Mouse (Mus musculus) brain, embryonic 14.5 days (tissue): ENCODE measurements around the gene Rnf212b. TPM values are rescaled to one million over a fixed set of nuclear protein-coding genes. Genes with fewer than 3 reads are reported as not detected.

Source experiments
- DNase-seq: peaks from one replicate; pipeline ENCODE4 v3.0.0-alpha.2; 2011; ENCODE audit warnings: low read depth
- CTCF ChIP-seq: fragments of 200-500 bp; IDR thresholded peaks from 2 replicates; pipeline ENCODE4 v1.5.1; 2012; ENCODE audit warnings: inconsistent platforms, mild to moderate bottlenecking, moderate library complexity, borderline replicate concordance; ENCODE audit not compliant: insufficient read depth, insufficient read length; ENCODE audit errors: extremely low read depth
- POLR2A ChIP-seq: fragments of 200-500 bp; IDR thresholded peaks from 2 replicates; pipeline ENCODE4 v1.6.1; 2012; ENCODE audit warnings: mild to moderate bottlenecking, inconsistent platforms, borderline replicate concordance; ENCODE audit not compliant: poor library complexity, insufficient read depth, insufficient read length, severe bottlenecking; ENCODE audit errors: extremely low read depth
- polyA plus RNA-seq: library from polyadenylated mRNA; depleted of rRNA; stranded (reverse); fragments of >200 nt; gene quantifications from 2 replicates; pipeline ENCODE4 v1.2.3, GENCODE M21; 2012; rRNA removed

Gene Rnf212b
- polyA plus RNA-seq, 1 experiment, result not detected

DNA sequence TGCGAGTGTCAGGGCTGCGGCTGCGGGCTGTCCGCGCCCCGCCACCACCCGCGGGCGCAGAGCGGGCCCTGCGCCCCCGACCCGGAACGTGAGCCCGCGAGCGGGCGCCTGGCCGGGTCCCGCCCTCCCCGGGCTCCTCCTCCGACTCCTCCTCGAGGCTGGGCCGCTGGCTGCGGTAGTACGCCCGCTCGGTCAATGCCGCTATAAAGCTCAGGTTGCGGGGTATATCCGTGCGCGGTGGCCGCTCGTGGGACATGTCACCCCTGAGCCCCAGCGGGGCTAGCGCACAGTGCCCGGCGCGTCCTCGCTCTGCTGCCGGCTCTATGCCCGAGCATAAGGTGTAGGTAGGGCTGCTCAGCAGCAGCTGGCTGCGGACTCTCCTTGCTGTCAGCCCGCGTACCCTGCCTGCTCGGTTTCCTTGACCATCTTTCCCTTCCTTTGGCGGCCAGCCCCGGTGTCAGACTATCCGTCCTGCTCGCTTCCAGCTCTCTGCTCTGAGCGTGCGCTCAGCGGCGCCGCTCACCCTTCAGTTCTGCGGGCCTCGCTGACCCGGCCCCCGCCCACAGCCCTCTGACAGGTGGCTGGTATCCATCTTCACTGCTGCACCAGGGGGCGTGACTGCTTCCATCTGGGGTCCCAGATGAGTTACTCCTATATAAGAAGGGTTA, 63.2 kb downstream of the Rnf212b start, which contains the start of gene Ppp1r3e:
Gene Ppp1r3e (minus strand): TSS at position 503 of the 668 bp plus-strand sequence.
- DNase-seq, result peak; percentile 66
- peak; percentile 4; the same call in 1 of the 2 replicates for TF ChIP-seq POLR2A
- TF ChIP-seq CTCF, result no peak

DNA sequence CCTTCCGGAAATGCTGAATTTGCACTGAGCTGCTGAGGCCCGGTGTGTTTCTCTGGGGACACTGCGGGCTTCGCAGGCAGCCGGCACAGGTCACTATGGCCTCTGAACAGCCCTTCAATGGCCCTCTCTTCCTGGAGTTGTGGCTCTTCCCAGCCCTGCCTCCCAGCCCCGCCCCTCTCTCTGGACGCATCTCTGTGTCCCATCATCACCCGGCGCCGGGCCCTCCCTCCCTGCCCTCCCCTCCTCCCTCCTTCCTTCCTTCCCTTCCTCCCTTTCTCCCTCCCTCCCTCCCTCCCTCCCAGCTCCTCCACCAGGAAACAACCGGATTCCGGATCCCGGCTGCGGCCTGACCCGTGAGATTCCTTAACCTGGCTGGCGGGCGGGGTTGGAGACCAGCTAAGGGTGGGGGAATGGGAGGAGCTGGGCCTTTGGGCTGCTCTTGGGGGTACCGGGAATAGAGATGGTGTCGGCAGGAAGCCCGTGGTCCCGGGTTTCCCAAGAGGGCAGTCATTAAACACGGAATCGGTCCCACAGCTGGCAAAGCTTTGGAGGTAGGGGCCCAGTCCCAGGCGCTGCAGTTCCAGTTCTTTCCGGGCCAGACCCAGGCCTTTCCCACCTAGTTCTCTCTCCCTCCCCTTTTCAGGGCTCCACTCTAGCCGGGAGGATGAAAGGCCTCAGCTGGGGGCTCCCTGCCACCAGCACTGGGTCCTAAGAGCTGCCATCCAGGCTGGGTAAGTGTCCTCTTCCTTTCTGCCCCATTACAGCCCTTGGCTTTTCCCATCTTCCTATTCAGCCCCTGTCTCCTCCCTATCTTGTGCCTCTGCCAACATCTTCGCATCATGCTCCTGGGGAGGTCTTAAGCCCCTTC, 69.4 kb downstream of the Rnf212b start, which contains the start of the genes Bcl2l2 and Gm20521:
Gene Bcl2l2 (plus strand): TSS at position 224 of the 868 bp plus-strand sequence.
Gene Gm20521 (plus strand): TSS at position 288 of the 868 bp plus-strand sequence.
- TF ChIP-seq POLR2A (peak; percentile 46; the same call in 1 of the 2 replicates), CTCF (no peak)
- DNase-seq, result peak; percentile 93

- TF ChIP-seq CTCF, result no peak
- TF ChIP-seq POLR2A, result no peak
- DNase-seq, result no peak
Observed at GRCm38 (mm10) chr14:54884022-54884712, 70.2 kb downstream of the Rnf212b start.

DNA sequence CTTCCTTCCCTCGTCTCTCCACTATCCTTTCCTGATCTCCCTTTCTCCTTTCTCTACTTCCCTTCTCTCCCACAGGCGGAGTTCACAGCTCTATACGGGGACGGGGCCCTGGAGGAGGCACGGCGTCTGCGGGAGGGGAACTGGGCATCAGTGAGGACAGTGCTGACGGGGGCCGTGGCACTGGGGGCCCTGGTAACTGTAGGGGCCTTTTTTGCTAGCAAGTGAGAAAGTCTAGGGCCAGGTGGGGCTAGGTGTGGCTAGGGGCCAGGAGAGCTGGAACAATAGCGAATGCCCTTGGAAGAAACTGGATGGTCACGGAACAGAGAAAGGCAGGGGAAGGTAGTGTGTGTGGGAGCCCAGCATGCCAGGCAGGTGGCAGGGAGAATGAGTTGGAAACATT, 71.4 kb downstream of the Rnf212b start:
- DNase-seq, result no peak
- TF ChIP-seq CTCF (no peak), POLR2A (no peak)

- no peak for DNase-seq
- no peak for TF ChIP-seq POLR2A
- TF ChIP-seq CTCF, result no peak
Observed at GRCm38 (mm10) chr14:54892200-54892599, 78.3 kb downstream of the Rnf212b start, which contains the start of gene Pabpn1. Gene Pabpn1, plus strand, starts transcription at chr14:54892500.

DNA sequence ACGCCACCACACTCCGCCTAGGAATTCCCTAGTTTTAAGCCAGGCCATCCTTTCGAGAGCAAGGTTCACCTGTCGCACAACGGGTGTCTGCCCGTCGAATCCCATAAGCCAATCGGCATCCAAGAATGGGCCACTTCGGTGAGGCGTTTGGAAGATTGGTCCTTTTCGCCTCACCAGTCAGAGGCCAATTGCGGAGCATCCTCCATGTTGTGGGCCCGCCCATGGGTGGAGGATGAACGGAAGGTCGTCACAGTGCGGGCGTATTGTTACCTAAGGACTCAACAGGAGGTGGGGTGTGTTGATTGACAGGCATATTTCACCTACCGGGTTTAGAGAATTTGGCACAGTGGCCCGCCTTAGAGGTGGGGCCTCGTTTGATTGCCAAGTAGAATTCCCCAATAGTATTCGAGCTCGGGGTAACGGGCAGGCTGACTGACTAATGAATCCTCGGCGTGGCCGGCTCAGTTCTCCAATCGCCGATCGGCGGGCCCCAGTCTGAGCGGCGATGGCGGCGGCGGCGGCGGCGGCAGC, 79.8 kb downstream of the Rnf212b start:
- peak; percentile 100 for DNase-seq
- TF ChIP-seq POLR2A (no peak), CTCF (no peak)

DNA sequence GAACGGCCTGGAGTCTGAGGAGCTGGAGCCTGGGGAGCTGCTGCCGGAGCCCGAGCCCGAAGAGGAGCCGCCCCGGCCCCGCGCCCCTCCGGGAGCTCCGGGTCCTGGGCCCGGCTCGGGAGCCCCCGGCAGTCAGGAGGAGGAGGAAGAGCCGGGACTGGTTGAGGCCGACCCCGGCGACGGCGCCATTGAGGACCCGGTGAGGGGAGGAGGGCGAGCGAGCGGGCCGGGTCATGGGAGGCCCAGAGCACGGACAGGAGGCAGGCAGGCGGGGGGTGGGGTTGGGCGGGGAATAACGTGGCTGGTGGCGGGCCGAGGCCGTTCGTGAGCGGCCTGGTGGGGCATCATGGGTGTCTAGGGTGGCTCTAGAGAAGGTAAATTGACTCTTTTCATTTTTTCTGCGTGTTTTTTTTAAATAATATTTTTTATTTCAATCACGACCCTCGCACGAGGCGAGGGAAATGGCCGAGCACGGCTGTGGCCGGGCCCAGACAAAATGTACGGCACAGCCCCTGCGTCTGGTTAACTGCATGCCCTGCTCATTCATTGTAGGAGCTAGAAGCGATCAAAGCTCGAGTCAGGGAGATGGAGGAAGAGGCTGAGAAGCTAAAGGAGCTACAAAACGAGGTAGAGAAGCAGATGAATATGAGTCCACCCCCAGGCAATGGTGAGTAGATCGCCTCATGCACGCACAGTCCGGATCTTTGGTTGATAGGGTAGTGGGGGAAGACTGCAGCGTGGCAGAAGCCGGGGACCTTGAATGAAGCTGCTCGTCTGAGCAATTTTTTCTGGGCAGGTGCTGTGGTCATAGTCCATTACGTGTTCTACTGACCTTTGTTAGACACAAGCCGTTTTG, 80.6 kb downstream of the Rnf212b start:
- no peak for TF ChIP-seq POLR2A
- no peak for TF ChIP-seq CTCF
- DNase-seq, result peak; percentile 66

- no peak for DNase-seq
- no peak for TF ChIP-seq POLR2A
- no peak for TF ChIP-seq CTCF
Observed at GRCm38 (mm10) chr14:54897445-54897844, 83.5 kb downstream of the Rnf212b start.

DNA sequence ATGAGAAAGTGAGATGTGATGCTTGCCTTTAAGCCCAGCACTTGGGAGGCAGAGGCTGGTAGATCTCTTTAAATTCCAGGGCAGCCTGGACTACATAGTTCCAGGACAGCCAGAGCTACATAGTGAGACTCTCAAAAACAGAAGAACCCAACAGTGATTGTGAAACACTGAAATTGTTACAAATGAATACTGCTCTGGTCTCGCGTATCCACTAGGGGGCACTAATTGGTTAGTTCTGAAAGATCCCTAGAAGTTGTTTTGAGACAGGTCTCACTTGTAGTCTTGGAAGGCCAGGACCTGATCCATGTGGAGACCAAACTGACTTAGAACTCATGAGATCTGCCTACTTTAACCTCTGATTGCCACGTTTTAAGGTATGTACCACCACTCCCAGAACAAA, 86.4 kb downstream of the Rnf212b start:
- peak; percentile 92 for DNase-seq
- no peak for TF ChIP-seq POLR2A
- TF ChIP-seq CTCF, result peak; percentile 66; the same call in 1 of the 2 replicates

- DNase-seq, result no peak
- no peak for TF ChIP-seq CTCF
- TF ChIP-seq POLR2A, result no peak
Observed at GRCm38 (mm10) chr14:54903641-54904040, 89.7 kb downstream of the Rnf212b start.

Other genes with a start within 250 kb of the Rnf212b start
- 17.6 and 17.9 TPM in 2 replicates for gene Ajuba, start 236.6 kb upstream of the Rnf212b start, polyA plus RNA-seq
- gene 4931414P19Rik, start 208.1 kb upstream of the Rnf212b start, polyA plus RNA-seq, result 12.8 and 14.5 TPM in 2 replicates
- gene Psmb5, start 196.1 kb upstream of the Rnf212b start, polyA plus RNA-seq, result 257 and 335 TPM in 2 replicates
- gene Psmb11, start 192.7 kb upstream of the Rnf212b start, polyA plus RNA-seq, result 0.07 TPM in 1 of 2 replicates, not detected in the other
- gene Gm17606, start 173.2 kb upstream of the Rnf212b start, polyA plus RNA-seq, result not detected in 2 replicates
- 73.5 and 75.5 TPM in 2 replicates for gene Cdh24, start 172.8 kb upstream of the Rnf212b start, polyA plus RNA-seq
- 64.6 and 76.7 TPM in 2 replicates for gene 1700123O20Rik, start 127.9 kb upstream of the Rnf212b start, polyA plus RNA-seq
- gene Acin1, start 127.2 kb upstream of the Rnf212b start, polyA plus RNA-seq, result 248 and 332 TPM in 2 replicates
- gene Gm29776, start 115.3 kb upstream of the Rnf212b start, polyA plus RNA-seq, result 0.05 and 0.14 TPM in 2 replicates
- 0.09 and 0.27 TPM in 2 replicates for gene Cebpe, start 102.0 kb upstream of the Rnf212b start, polyA plus RNA-seq
- 8.9 and 14.6 TPM in 2 replicates for gene Slc7a8, start 32.2 kb upstream of the Rnf212b start, polyA plus RNA-seq
- 7.4 and 11.4 TPM in 2 replicates for gene Homez, start 56.8 kb downstream of the Rnf212b start, polyA plus RNA-seq
- gene Ppp1r3e, start 63.4 kb downstream of the Rnf212b start, polyA plus RNA-seq, result 13.7 and 21.9 TPM in 2 replicates
- gene Bcl2l2, start 69.2 kb downstream of the Rnf212b start, polyA plus RNA-seq, result 39.5 and 47.2 TPM in 2 replicates
- 0.12 and 1.3 TPM in 2 replicates for gene Gm20521, start 69.3 kb downstream of the Rnf212b start, polyA plus RNA-seq
- 517 and 822 TPM in 2 replicates for gene Pabpn1, start 78.4 kb downstream of the Rnf212b start, polyA plus RNA-seq
- 466 and 718 TPM in 2 replicates for gene Slc22a17, start 99.0 kb downstream of the Rnf212b start, polyA plus RNA-seq
- 30.9 and 35.3 TPM in 2 replicates for gene Efs, start 112.0 kb downstream of the Rnf212b start, polyA plus RNA-seq
- 0.27 and 0.57 TPM in 2 replicates for gene Il25, start 118.6 kb downstream of the Rnf212b start, polyA plus RNA-seq
- 3.8 and 6.1 TPM in 2 replicates for gene Cmtm5, start 122.1 kb downstream of the Rnf212b start, polyA plus RNA-seq
- 0.05 and 0.18 TPM in 2 replicates for gene Myh6, start 152.8 kb downstream of the Rnf212b start, polyA plus RNA-seq
- not detected in 2 replicates for gene Gm17428, start 162.8 kb downstream of the Rnf212b start, polyA plus RNA-seq
- gene Myh7, start 180.5 kb downstream of the Rnf212b start, polyA plus RNA-seq, result 5.0 and 7.1 TPM in 2 replicates
- gene Ngdn, start 201.3 kb downstream of the Rnf212b start, polyA plus RNA-seq, result 44.4 and 44.8 TPM in 2 replicates